Mouse (Mus musculus): Measurements from ENCODE around the gene Cdh16.
"Not testable (repeated sequence)": the region's sequence is repeated elsewhere in the genome, so short reads cannot be mapped to it uniquely, and the experiment has no call there.

Cdh16 gene

GRCm38 (mm10) chr8:104611613-104612012, 12.6 kb downstream of the Cdh16 start:
- no peak for DNase-seq (ENCODE audit: low spot score)

- DNase-seq (ENCODE audit: low spot score), result no peak
These were observed 13.9 kb downstream of the Cdh16 start for GRCm38 (mm10) chr8:104610185-104610766.

- DNase-seq (ENCODE audit: low spot score), result no peak
These were observed 15.0 kb downstream of the Cdh16 start for GRCm38 (mm10) chr8:104609222-104609621.

DNA sequence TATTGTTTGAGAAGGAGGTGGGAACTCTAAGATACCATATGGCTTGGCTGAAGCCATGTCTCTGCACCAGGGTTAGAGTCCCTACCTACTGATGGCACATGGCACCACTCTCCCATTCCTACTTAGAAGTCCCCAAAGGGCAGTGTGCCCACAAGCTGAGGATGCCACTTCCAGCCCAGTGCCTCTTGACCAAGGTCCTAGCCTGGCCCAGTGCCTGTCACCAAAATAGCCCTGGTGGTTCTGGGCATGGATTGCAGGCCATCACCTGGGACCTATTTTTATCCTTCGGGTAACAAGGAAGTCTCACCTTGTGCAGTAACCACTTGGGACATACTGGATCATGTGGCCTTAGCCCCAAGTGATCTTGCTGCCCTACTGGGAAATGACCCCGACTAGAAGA, 16.3 kb downstream of the Cdh16 start:
- no peak for DNase-seq (ENCODE audit: low spot score)

DNA sequence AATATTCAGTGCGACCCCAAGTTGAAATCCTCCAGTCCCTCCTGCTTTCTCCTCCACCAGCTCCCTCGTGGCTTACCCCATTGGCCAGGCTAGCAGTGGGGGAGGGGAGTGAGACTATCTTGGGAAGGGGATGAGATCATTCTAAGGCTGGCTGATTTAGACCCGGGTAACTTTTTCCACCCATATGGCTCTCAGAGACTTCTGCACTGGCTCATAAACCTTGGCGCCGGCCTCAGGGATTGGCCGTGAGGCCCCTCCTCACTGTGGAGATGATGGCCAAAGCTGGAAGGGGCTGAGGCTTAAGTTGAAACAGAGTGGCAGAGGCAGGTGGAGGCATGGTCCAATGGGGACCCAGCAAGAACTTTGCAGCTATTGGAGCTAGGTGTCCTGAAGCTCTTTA, 17.9 kb downstream of the Cdh16 start:
- no peak for DNase-seq (ENCODE audit: low spot score)

GRCm38 (mm10) chr8:104603245-104603593, 21.0 kb downstream of the Cdh16 start:
- DNase-seq (ENCODE audit: low spot score), result no peak

DNA sequence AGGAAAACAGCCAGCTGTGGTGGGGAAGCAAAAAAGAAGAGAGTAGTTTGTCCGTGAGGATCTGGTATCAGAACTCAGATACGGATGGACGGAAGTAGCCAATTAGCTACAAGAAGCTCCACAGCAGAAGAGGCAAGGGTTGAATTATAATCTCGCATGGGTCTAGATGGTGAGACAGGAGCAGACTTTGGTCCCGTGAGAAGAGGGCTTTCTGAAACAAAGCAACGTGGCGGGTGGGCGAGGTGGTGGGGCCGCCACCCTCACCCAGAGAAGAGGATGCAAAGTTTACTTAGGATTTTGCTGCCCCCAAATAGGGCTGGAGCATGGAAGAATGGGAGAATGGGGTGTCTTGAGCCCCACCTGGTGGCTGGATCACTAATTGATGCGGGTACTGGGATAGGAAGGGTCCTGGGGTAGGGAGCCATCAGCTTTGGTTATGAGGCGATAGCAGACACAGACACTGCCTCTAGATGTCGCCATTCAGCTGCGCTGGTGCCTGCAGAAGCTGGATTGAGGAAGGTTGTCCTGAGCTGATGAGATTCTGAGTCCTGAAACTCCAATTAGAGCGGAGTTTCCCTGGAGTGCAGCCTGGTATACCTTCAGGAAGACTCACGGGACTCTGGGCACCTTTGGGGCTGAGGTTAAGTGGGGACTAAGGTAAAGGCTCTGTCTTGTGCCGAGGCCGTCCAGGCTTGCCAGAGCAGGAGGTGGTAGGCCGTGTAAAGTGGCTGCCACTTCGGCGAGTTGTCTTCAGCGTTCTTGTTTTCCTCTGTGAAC, 21.5 kb downstream of the Cdh16 start:
- peak; percentile 97 for DNase-seq (ENCODE audit: low spot score)

- DNase-seq (ENCODE audit: low spot score), result peak; percentile 52
These were observed 22.2 kb downstream of the Cdh16 start for GRCm38 (mm10) chr8:104601941-104602371.

DNA sequence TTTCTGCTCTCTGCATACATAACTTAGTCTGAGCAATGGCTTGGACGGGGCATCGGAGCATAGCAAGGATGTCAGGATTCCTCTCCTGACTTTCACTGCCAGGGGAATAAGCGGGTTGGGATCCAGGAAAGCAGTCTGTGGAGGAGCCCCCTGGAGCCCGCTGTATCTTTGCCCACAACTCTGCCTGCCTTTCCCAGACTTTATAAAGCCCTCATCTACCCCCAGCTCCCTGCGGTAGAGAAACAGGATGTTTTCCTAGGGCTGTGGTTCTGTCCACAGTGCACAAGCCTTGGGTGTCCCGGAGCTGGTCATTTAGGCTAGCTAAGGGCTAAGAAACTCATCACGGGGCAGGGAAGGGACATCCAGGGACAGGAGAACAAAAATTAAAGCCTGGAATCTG, 22.8 kb downstream of the Cdh16 start:
- peak; percentile 23 for DNase-seq (ENCODE audit: low spot score)

DNA sequence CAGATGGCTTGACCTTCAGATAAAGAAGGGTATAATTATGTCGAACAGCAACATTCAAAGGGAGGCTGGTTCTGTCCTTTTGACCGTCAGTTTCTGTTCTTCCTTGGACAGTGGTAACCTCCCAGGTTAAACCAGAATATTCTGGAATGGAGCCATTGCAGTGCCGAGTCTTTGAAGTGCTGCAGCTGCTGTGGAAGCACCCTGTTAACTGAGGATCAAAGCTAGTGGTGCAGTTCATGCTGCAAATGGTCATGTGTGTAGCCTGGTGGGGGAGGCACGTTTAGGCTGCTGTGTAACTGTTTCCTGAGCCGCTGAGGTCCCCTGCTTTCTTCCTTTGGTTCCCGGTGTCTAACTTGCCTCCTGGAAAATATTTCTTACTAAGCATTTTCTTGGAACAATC, 25.7 kb downstream of the Cdh16 start:
- DNase-seq (ENCODE audit: low spot score), result no peak

DNA sequence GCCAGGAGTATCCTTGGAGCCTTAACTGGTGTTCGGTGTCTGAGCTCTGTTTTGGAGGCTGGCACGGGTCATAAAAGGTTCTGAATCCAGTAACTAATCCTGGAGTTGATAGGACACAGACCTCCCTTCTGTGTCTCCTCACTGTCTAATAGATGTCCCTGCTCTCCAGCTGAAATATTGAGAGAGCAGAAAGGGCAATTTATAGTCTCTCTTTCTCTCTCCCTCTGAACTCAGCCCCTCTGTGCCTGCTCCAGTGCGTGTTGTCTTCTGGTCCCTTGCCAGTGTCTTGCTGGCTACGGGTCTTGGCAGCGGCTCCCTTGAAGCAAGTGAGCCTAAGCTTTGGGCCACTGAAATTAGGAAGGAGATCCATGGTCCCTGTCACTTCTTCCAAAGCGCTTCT, 26.5 kb downstream of the Cdh16 start:
- no peak for DNase-seq (ENCODE audit: low spot score)

DNA sequence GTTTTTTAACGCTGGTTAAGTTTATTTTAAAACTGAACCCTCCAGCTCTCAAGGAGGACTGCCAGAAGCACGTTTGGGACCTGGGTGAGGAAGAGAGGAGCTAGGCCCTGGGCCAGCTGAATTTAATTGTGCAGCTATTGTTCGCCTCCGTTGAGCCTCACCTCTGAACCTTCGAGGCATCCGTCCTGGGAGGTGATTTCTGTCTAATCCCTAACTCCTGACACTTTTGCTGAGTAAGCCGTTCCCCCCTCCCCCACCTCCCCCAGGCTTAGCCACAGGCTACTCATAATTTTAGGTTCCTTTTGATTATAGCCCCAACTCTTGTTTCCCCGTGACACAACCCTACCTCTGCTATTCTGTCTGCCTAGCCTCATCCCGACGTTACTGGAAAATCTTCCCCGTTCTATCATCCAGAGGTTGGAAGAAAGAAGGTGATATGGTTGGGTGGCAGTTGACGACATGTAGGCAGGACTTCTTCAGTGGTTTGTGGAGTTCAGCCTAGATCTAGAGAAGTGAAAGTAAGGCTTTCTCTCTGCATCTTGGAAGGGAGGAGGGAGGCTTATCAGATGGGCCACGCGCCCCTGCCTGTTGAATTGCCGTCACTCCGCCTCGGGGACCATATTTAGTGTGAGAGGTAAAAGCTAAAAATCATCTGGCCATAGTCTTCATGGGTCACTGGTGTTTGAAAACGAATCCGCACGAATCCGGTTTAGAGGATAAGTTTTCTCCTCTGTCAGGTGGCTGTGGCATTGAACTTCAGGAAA, 28.2 kb downstream of the Cdh16 start:
- DNase-seq (ENCODE audit: low spot score), result no peak

- no peak for DNase-seq (ENCODE audit: low spot score)
These were observed 29.4 kb downstream of the Cdh16 start for GRCm38 (mm10) chr8:104594611-104595362.

- DNase-seq (ENCODE audit: low spot score), result no peak
These were observed 30.5 kb downstream of the Cdh16 start for GRCm38 (mm10) chr8:104593536-104594325.

DNA sequence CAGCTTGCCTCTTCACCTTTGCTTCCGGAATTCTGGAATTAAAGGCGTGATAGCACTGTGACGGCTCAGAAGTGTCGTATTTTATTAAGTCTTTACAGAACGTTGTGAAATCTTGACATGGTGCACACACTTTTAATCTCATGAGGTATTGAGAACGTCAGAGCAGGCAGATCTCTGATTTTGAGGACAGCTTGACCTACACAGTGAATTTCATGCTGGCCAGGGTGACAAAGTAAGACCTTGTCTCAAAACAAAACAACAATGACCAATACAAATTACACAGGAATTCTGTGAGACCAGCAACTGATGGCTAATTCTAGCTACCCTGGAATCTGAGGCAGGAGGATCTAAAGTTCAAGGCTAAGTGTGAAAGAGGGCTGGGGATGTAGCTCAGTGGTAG, 31.6 kb downstream of the Cdh16 start:
- no peak for DNase-seq (ENCODE audit: low spot score)

DNA sequence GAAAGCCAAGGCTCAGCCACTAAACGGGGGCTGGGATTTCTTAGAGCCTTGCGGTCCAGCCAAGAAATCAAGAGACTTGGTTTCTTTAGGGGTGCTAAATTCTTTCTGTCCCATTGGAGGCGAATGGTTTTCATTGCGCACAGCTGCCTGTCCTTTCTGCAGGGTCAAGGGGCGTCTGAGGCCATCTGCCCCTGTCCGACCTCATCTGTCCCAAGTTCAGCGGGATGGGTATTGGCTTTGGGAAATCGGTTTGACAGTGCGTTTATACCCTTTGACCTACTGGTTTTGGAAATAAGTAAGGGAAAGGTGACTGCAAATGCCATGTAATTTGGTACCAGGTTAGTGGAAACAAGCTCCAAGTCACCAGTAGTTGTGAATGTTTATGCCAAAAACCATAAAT, 32.3 kb downstream of the Cdh16 start:
- no peak for DNase-seq (ENCODE audit: low spot score)

DNA sequence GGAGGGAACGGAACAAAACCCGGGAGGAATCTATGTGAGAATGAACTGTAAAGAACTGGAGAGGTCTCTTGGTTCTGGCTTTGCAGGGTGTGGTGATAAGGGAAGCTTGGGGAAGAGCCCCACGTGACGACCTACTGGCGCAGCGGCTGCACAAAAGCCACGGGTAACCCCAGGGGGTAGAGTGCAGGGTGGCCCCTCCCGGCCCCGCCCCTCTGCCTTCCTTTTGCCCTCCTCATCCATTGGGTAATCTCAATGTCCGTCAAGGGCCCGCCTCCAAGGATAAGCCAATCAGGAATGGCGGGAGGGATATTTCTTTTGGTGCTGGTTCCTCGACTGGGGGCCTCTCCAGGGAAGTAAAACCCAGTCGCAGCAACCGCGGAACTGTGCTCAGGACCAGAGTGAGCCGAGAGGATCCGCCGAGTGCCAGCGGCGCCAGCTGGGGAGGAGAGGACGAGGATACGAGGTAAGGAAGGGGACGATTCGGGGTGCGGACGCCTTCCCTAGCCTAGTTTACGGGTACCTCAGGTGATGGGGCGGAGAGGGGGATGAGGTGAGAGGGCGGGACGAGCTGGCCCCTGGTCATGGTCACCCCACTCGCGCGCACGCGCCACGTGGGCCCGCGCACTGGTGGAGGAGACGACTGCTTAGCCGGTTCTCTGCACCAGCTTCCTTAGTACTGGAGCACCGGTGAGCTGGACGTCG, 32.9 kb downstream of the Cdh16 start, which contains the start of gene Pdp2:
Pdp2 (plus strand) TSS at position 319 of the 702 bp plus-strand sequence.
- peak; percentile 96 for DNase-seq (ENCODE audit: low spot score)

GRCm38 (mm10) chr8:104590284-104590683, 33.9 kb downstream of the Cdh16 start:
- no peak for DNase-seq (ENCODE audit: low spot score)

GRCm38 (mm10) chr8:104584522-104584921, 39.7 kb downstream of the Cdh16 start:
- no peak for DNase-seq (ENCODE audit: low spot score)

DNA sequence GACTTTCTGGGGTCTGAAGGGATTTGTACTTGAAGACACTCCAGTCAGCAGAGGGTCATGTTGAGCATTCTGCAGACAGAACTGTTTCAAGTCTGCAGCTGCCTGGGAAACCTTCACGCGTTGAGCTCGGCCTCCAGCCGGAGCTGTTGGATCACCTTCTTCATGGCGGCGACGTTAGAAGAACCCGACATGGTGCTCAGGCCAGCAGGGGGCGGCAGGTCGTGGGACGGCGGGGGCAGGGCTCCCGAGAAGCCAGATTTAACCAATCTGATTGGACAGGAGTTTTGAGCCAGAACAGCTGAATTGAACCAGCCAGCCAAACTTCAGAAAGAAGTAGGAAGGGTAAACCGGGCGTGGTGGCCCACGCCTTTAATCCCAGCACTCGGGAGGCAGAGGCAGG, 46.6 kb downstream of the Cdh16 start:
- not testable (repeated sequence) for DNase-seq (ENCODE audit: low spot score)

- DNase-seq (ENCODE audit: low spot score), result no peak
These were observed 47.4 kb downstream of the Cdh16 start for GRCm38 (mm10) chr8:104576820-104577219.
